Mouse (Mus musculus) olfactory bulb, adult 2 months (tissue): ENCODE results near the gene Rnasel.

Experiments
- CTCF ChIP-seq: fragments of 200-500 bp; IDR thresholded peaks from 2 replicates; pipeline ENCODE4 v1.5.1; 2012; ENCODE audit warnings: low read depth, mild to moderate bottlenecking, low read length, moderate library complexity; ENCODE audit not compliant: insufficient read depth
- POLR2A ChIP-seq: fragments of 200-500 bp; IDR thresholded peaks from 2 replicates; pipeline ENCODE4 v1.6.1; 2012; ENCODE audit warnings: mild to moderate bottlenecking, low read depth, low read length, moderate library complexity; ENCODE audit not compliant: insufficient read depth

DNA sequence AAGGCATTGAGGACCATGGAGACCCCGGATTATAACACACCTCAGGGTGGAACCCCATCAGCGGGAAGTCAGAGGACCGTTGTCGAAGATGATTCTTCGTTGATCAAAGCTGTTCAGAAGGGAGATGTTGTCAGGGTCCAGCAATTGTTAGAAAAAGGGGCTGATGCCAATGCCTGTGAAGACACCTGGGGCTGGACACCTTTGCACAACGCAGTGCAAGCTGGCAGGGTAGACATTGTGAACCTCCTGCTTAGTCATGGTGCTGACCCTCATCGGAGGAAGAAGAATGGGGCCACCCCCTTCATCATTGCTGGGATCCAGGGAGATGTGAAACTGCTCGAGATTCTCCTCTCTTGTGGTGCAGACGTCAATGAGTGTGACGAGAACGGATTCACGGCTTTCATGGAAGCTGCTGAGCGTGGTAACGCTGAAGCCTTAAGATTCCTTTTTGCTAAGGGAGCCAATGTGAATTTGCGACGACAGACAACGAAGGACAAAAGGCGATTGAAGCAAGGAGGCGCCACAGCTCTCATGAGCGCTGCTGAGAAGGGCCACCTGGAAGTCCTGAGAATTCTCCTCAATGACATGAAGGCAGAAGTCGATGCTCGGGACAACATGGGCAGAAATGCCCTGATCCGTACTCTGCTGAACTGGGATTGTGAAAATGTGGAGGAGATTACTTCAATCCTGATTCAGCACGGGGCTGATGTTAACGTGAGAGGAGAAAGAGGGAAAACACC is 4.7 kb downstream of the Rnasel start:
- TF ChIP-seq POLR2A (no peak), CTCF (no peak)
